Mouse (Mus musculus) limb, embryonic 11.5 days (tissue): ENCODE data around the gene Snrpc. TPM values are rescaled to one million over a fixed set of nuclear protein-coding genes. Genes with fewer than 3 reads are reported as not detected.

Experiments used
- ATAC-seq: fragments of 200-750 bp; cut with Nextera tagmentation; 2 replicates; pipeline ENCODE4 v1.8.0; 2017; ENCODE audit warnings: low read depth; ENCODE audit not compliant: insufficient number of reproducible peaks, low FRiP score, low TSS enrichment
- DNase-seq: peaks from one replicate; pipeline ENCODE4 v3.0.0-alpha.2; 2015; ENCODE audit warnings: low spot score
- H3K27ac ChIP-seq: fragments of 300-500 bp; sonication (generic); replicated peaks from 2 replicates; pipeline ENCODE4 v1.5.1; 2014; ENCODE audit warnings: low read depth, mild to moderate bottlenecking, low read length
- H3K27me3 ChIP-seq: fragments of 300-500 bp; sonication (generic); 2 replicates; pipeline ENCODE4 v1.6.1; 2014; ENCODE audit warnings: mild to moderate bottlenecking, low read length, mixed read lengths; ENCODE audit not compliant: control insufficient read depth, insufficient read depth
- H3K36me3 ChIP-seq: fragments of 300-500 bp; sonication (generic); 2 replicates; pipeline ENCODE4 v1.6.1; 2014; ENCODE audit warnings: mild to moderate bottlenecking, low read length, moderate library complexity, mixed read lengths; ENCODE audit not compliant: control insufficient read depth, insufficient read depth
- H3K4me1 ChIP-seq: fragments of 300-500 bp; sonication (generic); 2 replicates; pipeline ENCODE4 v1.6.1; 2014; ENCODE audit warnings: low read length, mixed read lengths; ENCODE audit not compliant: control insufficient read depth, insufficient read depth
- H3K4me2 ChIP-seq: fragments of 300-500 bp; sonication (generic); 2 replicates; pipeline ENCODE4 v1.6.1; 2014; ENCODE audit warnings: low read depth, mild to moderate bottlenecking, moderate library complexity; ENCODE audit not compliant: severe bottlenecking
- H3K4me3 ChIP-seq: fragments of 300-500 bp; sonication (generic); 2 replicates; pipeline ENCODE4 v1.5.1; 2014; ENCODE audit warnings: low read depth, low read length
- H3K9ac ChIP-seq: fragments of 300-500 bp; sonication (generic); 2 replicates; pipeline ENCODE4 v1.6.1; 2014; ENCODE audit warnings: mild to moderate bottlenecking, low read length
- H3K9me3 ChIP-seq: fragments of 300-500 bp; sonication (generic); 2 replicates; pipeline ENCODE4 v1.6.1; 2016; ENCODE audit warnings: low read length; ENCODE audit not compliant: control insufficient read depth
- WGBS: fragments of 180-500 bp; shearing (Covaris S2); extraction: QIAGEN DNeasy Blood & Tissue Kit; methylation state at CpG from one replicate; pipeline ENCODE4 v1.1.7; 2014; 5-methylcytosine and 5-hydroxymethylcytosine counted together
- polyA plus RNA-seq: library from polyadenylated mRNA; unstranded; fragments of >200 nt; fragmentation: Nextera tagmentation; extraction: Ambion mirVana; gene quantifications from 2 replicates; pipeline ENCODE4 v1.2.1, GENCODE M21; 2014

Snrpc gene
- polyA plus RNA-seq, 1 experiment from 2014 or later = 415 TPM

GRCm38 (mm10) chr17:27830411-27830810 lies 7.5 kb upstream of the Snrpc start:
- WGBS = 58% methylated on average over 7 of the region's 7 CpGs
- H3K36me3 ChIP-seq = no peaks in the 10 kb centered on the region
- no peak for ATAC-seq
- no peak overlapping the region for H3K4me3 ChIP-seq
- H3K27me3 ChIP-seq = no peaks in the 10 kb centered on the region
- peak; percentile 38 for DNase-seq
- peaks cover 6% of the 10 kb centered on the region; the same call in 1 of the 2 replicates for H3K4me1 ChIP-seq
- no peak overlapping the region for H3K27ac ChIP-seq
- H3K9ac ChIP-seq = no peak overlapping the region
- no peaks in the 10 kb centered on the region for H3K9me3 ChIP-seq
- no peak overlapping the region for H3K4me2 ChIP-seq

GRCm38 (mm10) chr17:27839469-27840252 lies 1.7 kb downstream of the Snrpc start:
- H3K4me3 ChIP-seq = peak overlapping the region; percentile 88
- H3K4me2 ChIP-seq = peak overlapping the region; percentile 79
- H3K9me3 ChIP-seq = no peaks in the 10 kb centered on the region
- DNase-seq (peak; percentile 95), ATAC-seq (peak; percentile 94)
- H3K4me1 ChIP-seq = 0 out of 2 replicates have a peak, but pooled peaks cover 4% of the 10 kb centered on the region
- peaks cover 7% of the 10 kb centered on the region; the same call in 1 of the 2 replicates for H3K36me3 ChIP-seq
- WGBS = 3% methylated on average over 35 of the region's 35 CpGs
- H3K27me3 ChIP-seq = no peaks in the 10 kb centered on the region
- H3K27ac ChIP-seq = no peak overlapping the region
- peak overlapping the region; percentile 79 for H3K9ac ChIP-seq

- WGBS = 84% methylated on average over 1 of the region's 1 CpGs
- no peak for DNase-seq
- peaks cover 21% of the 10 kb centered on the region for H3K36me3 ChIP-seq
- H3K4me3 ChIP-seq = no peak overlapping the region
- ATAC-seq = no peak
- H3K4me1 ChIP-seq = no peaks in the 10 kb centered on the region
- no peaks in the 10 kb centered on the region for H3K9me3 ChIP-seq
- no peaks in the 10 kb centered on the region for H3K27me3 ChIP-seq
- H3K27ac ChIP-seq = no peak overlapping the region
- no peak overlapping the region for H3K9ac ChIP-seq
- no peak overlapping the region for H3K4me2 ChIP-seq
These were observed 10.4 kb downstream of the Snrpc start for GRCm38 (mm10) chr17:27848351-27848750.

- no peak for ATAC-seq
- 83% methylated on average over 3 of the region's 3 CpGs for WGBS
- H3K27ac ChIP-seq = no peak overlapping the region
These were observed 13.1 kb downstream of the Snrpc start for GRCm38 (mm10) chr17:27851076-27851475.

GRCm38 (mm10) chr17:27856265-27856797 lies 18.4 kb downstream of the Snrpc start, which contains the start of gene Uhrf1bp1:
Gene Uhrf1bp1, plus strand, starts transcription at chr17:27856441.
- WGBS = under 1% methylated on average over 53 of the region's 54 CpGs
- H3K9ac ChIP-seq = peak within 1 kb of the TSS; percentile 90
- H3K27me3 ChIP-seq = no peaks in the 10 kb centered on the region
- H3K9me3 ChIP-seq = no peaks in the 10 kb centered on the region
- H3K27ac ChIP-seq = peak within 1 kb of the TSS; percentile 63
- peak; percentile 89 for DNase-seq
- ATAC-seq = peak; percentile 69
- peak within 1 kb of the TSS; percentile 84 for H3K4me2 ChIP-seq
- H3K36me3 ChIP-seq = peaks cover 3% of the 10 kb centered on the region; the same call in 1 of the 2 replicates
- peaks cover 10% of the 10 kb centered on the region for H3K4me1 ChIP-seq
- H3K4me3 ChIP-seq = peak within 1 kb of the TSS; percentile 96

More at GRCm38 (mm10) chr17:27851076-27851475, 13.1 kb downstream of the Snrpc start:
- no peaks in the 10 kb centered on the region for H3K27me3 ChIP-seq
- H3K9me3 ChIP-seq = no peaks in the 10 kb centered on the region
- H3K4me2 ChIP-seq = no peak overlapping the region
- no peak for DNase-seq
- peaks cover 19% of the 10 kb centered on the region for H3K36me3 ChIP-seq
- H3K4me1 ChIP-seq = no peaks in the 10 kb centered on the region
- H3K9ac ChIP-seq = no peak overlapping the region
- no peak overlapping the region for H3K4me3 ChIP-seq

- no peaks in the 10 kb centered on the region for H3K27me3 ChIP-seq
- ATAC-seq (peak; percentile 33), DNase-seq (peak; percentile 74)
- WGBS = 1% methylated on average over 50 of the region's 52 CpGs
- no peaks in the 10 kb centered on the region for H3K9me3 ChIP-seq
- peaks cover 10% of the 10 kb centered on the region for H3K4me1 ChIP-seq
- H3K4me3 ChIP-seq = peak overlapping the region; percentile 96
- H3K36me3 ChIP-seq = peaks cover 3% of the 10 kb centered on the region; the same call in 1 of the 2 replicates
- H3K27ac ChIP-seq = peak overlapping the region; percentile 63
- peak overlapping the region; percentile 90 for H3K9ac ChIP-seq
- H3K4me2 ChIP-seq = peak overlapping the region; percentile 84
These were observed 19.1 kb downstream of the Snrpc start for GRCm38 (mm10) chr17:27856798-27857648.

- no peaks in the 10 kb centered on the region for H3K36me3 ChIP-seq
- H3K9me3 ChIP-seq = no peaks in the 10 kb centered on the region
- H3K4me2 ChIP-seq = peak overlapping the region; percentile 84
- no peak for ATAC-seq
- peak overlapping the region; percentile 22 for H3K9ac ChIP-seq
- no peak overlapping the region for H3K27ac ChIP-seq
- no peak for DNase-seq
- WGBS = 47% methylated on average over 11 of the region's 11 CpGs
- peak overlapping the region; percentile 96 for H3K4me3 ChIP-seq
- H3K4me1 ChIP-seq = peaks cover 10% of the 10 kb centered on the region
- no peaks in the 10 kb centered on the region for H3K27me3 ChIP-seq
These were observed 19.9 kb downstream of the Snrpc start for GRCm38 (mm10) chr17:27857649-27858475.
